Mouse (Mus musculus) MEL (cell line): ENCODE data around the gene Unc80. TPM values are rescaled to one million over a fixed set of nuclear protein-coding genes. Genes with fewer than 3 reads are reported as not detected.

Source experiments
- DNase-seq: peaks from one replicate; pipeline ENCODE4 v3.0.0; 2011; ENCODE audit warnings: low read depth, low spot score
- H3K27ac ChIP-seq: 2 replicates; pipeline ENCODE4 v1.5.1; 2012; ENCODE audit warnings: low read depth, mild to moderate bottlenecking, control low read depth, low read length, moderate library complexity; ENCODE audit not compliant: control insufficient read depth
- H3K27me3 ChIP-seq, 2 experiments: fragments of 150-350 bp in 1 of 2; sonication (generic) in 1 of 2; 2 replicates each; pipeline ENCODE4 v1.6.1; 2012; ENCODE audit warnings: low read length in 2 of 2, mild to moderate bottlenecking in 2 of 2, improper control_type of control experiment in 1 of 2, moderate library complexity in 1 of 2; ENCODE audit not compliant: insufficient read depth in 2 of 2, control insufficient read depth in 1 of 2
- H3K36me3 ChIP-seq, 2 experiments: 2 replicates each; pipeline ENCODE4 v1.6.1; 2012 to 2014; ENCODE audit warnings: low read length in 2 of 2, improper control_type of control experiment in 1 of 2, inconsistent platforms in 1 of 2, mild to moderate bottlenecking in 1 of 2; ENCODE audit not compliant: insufficient read depth in 2 of 2, control insufficient read depth in 1 of 2
- H3K4me1 ChIP-seq, 2 experiments: fragments of 150-350 bp in 1 of 2; sonication (generic) in 1 of 2; 2 replicates each; pipeline ENCODE4 v1.6.1; 2012; ENCODE audit warnings: low read length in 2 of 2, improper control_type of control experiment in 1 of 2, mild to moderate bottlenecking in 1 of 2; ENCODE audit not compliant: insufficient read depth in 2 of 2, control insufficient read depth in 1 of 2
- H3K4me3 ChIP-seq, 2 experiments: fragments of 150-350 bp in 1 of 2; sonication (generic) in 1 of 2; 2 replicates each; pipeline ENCODE4 v1.5.1; 2012; ENCODE audit warnings: low read depth in 2 of 2, low read length in 2 of 2, mild to moderate bottlenecking in 2 of 2, moderate library complexity in 2 of 2, control low read depth in 1 of 2, improper control_type of control experiment in 1 of 2; ENCODE audit not compliant: control insufficient read depth in 1 of 2, insufficient read depth in 1 of 2
- H3K79me2 ChIP-seq: 2 replicates; pipeline ENCODE4 v1.6.1; 2012; ENCODE audit warnings: mild to moderate bottlenecking, low read length, moderate library complexity; ENCODE audit not compliant: control insufficient read depth, poor library complexity, insufficient read depth
- H3K9ac ChIP-seq: 2 replicates; pipeline ENCODE4 v1.6.1; 2012; ENCODE audit warnings: low read depth, mild to moderate bottlenecking, control low read depth, low read length, moderate library complexity; ENCODE audit not compliant: control insufficient read depth, poor library complexity, severe bottlenecking
- H3K9me3 ChIP-seq: fragments of 150-350 bp; sonication (generic); replicated peaks from 2 replicates; pipeline ENCODE4 v1.6.1; 2012; ENCODE audit warnings: mild to moderate bottlenecking, low read length, improper control_type of control experiment, moderate library complexity; ENCODE audit not compliant: insufficient read depth
- CHD1 ChIP-seq: IDR thresholded peaks from 2 replicates; pipeline ENCODE4 v1.6.1; 2012; ENCODE audit warnings: low read depth, mild to moderate bottlenecking, inconsistent platforms, low read length, improper control_type of control experiment
- CTCF ChIP-seq, 3 experiments: IDR thresholded peaks in 2 of 3; conservative IDR thresholded peaks in 1 of 3; 2 replicates each; pipeline ENCODE4 v1.5.1; 2011 to 2012; ENCODE audit warnings: low read length in 3 of 3, low read depth in 2 of 3, mild to moderate bottlenecking in 2 of 3, improper control_type of control experiment in 1 of 3, inconsistent platforms in 1 of 3, mixed read lengths in 1 of 3, moderate library complexity in 1 of 3; ENCODE audit not compliant: control insufficient read depth in 1 of 3, insufficient read depth in 1 of 3, poor library complexity in 1 of 3, severe bottlenecking in 1 of 3
- E2F4 ChIP-seq: IDR thresholded peaks from 2 replicates; pipeline ENCODE4 v1.6.1; 2011; ENCODE audit warnings: low read depth, low read length, improper control_type of control experiment, borderline replicate concordance
- EP300 ChIP-seq, 2 experiments: IDR thresholded peaks; 2 replicates each; pipeline ENCODE4 v1.6.1; 2011; ENCODE audit warnings: improper control_type of control experiment in 2 of 2, low read length in 2 of 2, low read depth in 1 of 2, mild to moderate bottlenecking in 1 of 2
- ETS1 ChIP-seq: IDR thresholded peaks from 2 replicates; pipeline ENCODE4 v1.6.1; 2012; ENCODE audit warnings: low read depth, mild to moderate bottlenecking, inconsistent platforms, low read length, improper control_type of control experiment, moderate library complexity
- HCFC1 ChIP-seq: IDR thresholded peaks from 2 replicates; pipeline ENCODE4 v1.6.1; 2012; ENCODE audit warnings: low read depth, mild to moderate bottlenecking, inconsistent platforms, low read length, improper control_type of control experiment, moderate library complexity
- KAT2A ChIP-seq: conservative IDR thresholded peaks from 2 replicates; pipeline ENCODE4 v1.6.1; 2012; ENCODE audit warnings: low read depth, low read length, improper control_type of control experiment, inconsistent platforms
- MAZ ChIP-seq: IDR thresholded peaks from 2 replicates; pipeline ENCODE4 v1.6.1; 2012; ENCODE audit warnings: low read depth, mild to moderate bottlenecking, inconsistent platforms, low read length, improper control_type of control experiment
- MEF2A ChIP-seq: IDR thresholded peaks from 2 replicates; pipeline ENCODE4 v1.6.1; 2014; ENCODE audit warnings: low read depth, mild to moderate bottlenecking, inconsistent platforms, low read length, improper control_type of control experiment; ENCODE audit not compliant: poor library complexity, insufficient replicate concordance, severe bottlenecking; ENCODE audit errors: extremely low read depth
- MXI1 ChIP-seq: IDR thresholded peaks from 2 replicates; pipeline ENCODE4 v1.6.1; 2011; ENCODE audit warnings: mild to moderate bottlenecking, low read depth, low read length, improper control_type of control experiment
- MYC ChIP-seq: IDR thresholded peaks from 2 replicates; pipeline ENCODE4 v1.6.1; 2011; ENCODE audit warnings: low read depth, mild to moderate bottlenecking, low read length, improper control_type of control experiment, moderate library complexity
- NELFE ChIP-seq: IDR thresholded peaks from 2 replicates; pipeline ENCODE4 v1.6.1; 2011; ENCODE audit warnings: low read depth, low read length, improper control_type of control experiment
- NRF1 ChIP-seq: IDR thresholded peaks from 2 replicates; pipeline ENCODE4 v1.6.1; 2014; ENCODE audit warnings: low read depth, mild to moderate bottlenecking, inconsistent platforms, low read length, improper control_type of control experiment, moderate library complexity; ENCODE audit not compliant: poor library complexity, insufficient read depth, severe bottlenecking
- POLR2A ChIP-seq, 2 experiments: IDR thresholded peaks; 2 replicates each; pipeline ENCODE4 v1.6.1; 2011 to 2012; ENCODE audit warnings: low read length in 2 of 2, mild to moderate bottlenecking in 2 of 2, control low read depth in 1 of 2, improper control_type of control experiment in 1 of 2, low read depth in 1 of 2, moderate library complexity in 1 of 2; ENCODE audit not compliant: control insufficient read depth in 1 of 2, insufficient read depth in 1 of 2, poor library complexity in 1 of 2
- POLR2AphosphoS2 ChIP-seq: IDR thresholded peaks from 2 replicates; pipeline ENCODE4 v1.6.1; 2011; ENCODE audit warnings: low read length, improper control_type of control experiment
- RAD21 ChIP-seq: IDR thresholded peaks from 2 replicates; pipeline ENCODE4 v1.6.1; 2011; ENCODE audit warnings: mild to moderate bottlenecking, low read depth, low read length, improper control_type of control experiment
- RCOR1 ChIP-seq: IDR thresholded peaks from 2 replicates; pipeline ENCODE4 v1.6.1; 2012; ENCODE audit warnings: low read depth, mild to moderate bottlenecking, inconsistent platforms, low read length, improper control_type of control experiment
- SMC3 ChIP-seq: IDR thresholded peaks from 2 replicates; pipeline ENCODE4 v1.6.1; 2011; ENCODE audit warnings: low read depth, low read length, improper control_type of control experiment
- TBP ChIP-seq: IDR thresholded peaks from 2 replicates; pipeline ENCODE4 v1.8.0; 2011; ENCODE audit warnings: low read depth, low read length, improper control_type of control experiment
- USF1 ChIP-seq: IDR thresholded peaks from 2 replicates; pipeline ENCODE4 v1.6.1; 2014; ENCODE audit warnings: low read depth, mild to moderate bottlenecking, inconsistent platforms, low read length, improper control_type of control experiment, moderate library complexity
- ZC3H11A ChIP-seq: IDR thresholded peaks from 2 replicates; pipeline ENCODE4 v1.6.1; 2012; ENCODE audit warnings: low read depth, mild to moderate bottlenecking, inconsistent platforms, low read length, improper control_type of control experiment
- ZKSCAN1 ChIP-seq: IDR thresholded peaks from 2 replicates; pipeline ENCODE4 v1.6.1; 2012; ENCODE audit warnings: low read depth, mild to moderate bottlenecking, inconsistent platforms, low read length, improper control_type of control experiment, moderate library complexity
- ZMIZ1 ChIP-seq: IDR thresholded peaks from 2 replicates; pipeline ENCODE4 v1.6.1; 2012; ENCODE audit warnings: low read depth, mild to moderate bottlenecking, inconsistent platforms, low read length, improper control_type of control experiment, moderate library complexity
- ZNF384 ChIP-seq: IDR thresholded peaks from 2 replicates; pipeline ENCODE4 v1.6.1; 2012; ENCODE audit warnings: low read depth, mild to moderate bottlenecking, inconsistent platforms, low read length, improper control_type of control experiment
- polyA plus RNA-seq, 2 experiments: library from polyadenylated mRNA; stranded (reverse) in 1 of 2; unstranded in 1 of 2; fragments of >175 nt in 1 of 2; fragments of >200 nt in 1 of 2; gene quantifications; 2 replicates each; pipeline versions ENCODE4 v1.2.1 to v1.2.4; 2012; ENCODE audit warnings: low replicate concordance in 2 of 2, low read depth in 1 of 2; ENCODE audit not compliant: insufficient read length in 2 of 2, insufficient read depth in 1 of 2, missing spikeins in 1 of 2
- total RNA-seq: library from RNA; depleted of rRNA; stranded (reverse); fragments of 300-350 nt; gene quantifications from 2 replicates; pipeline ENCODE4 v1.2.3, GENCODE M21; 2012

The Unc80 gene
- total and polyA plus RNA-seq, 3 experiments = not detected

GRCm38 (mm10) chr1:66597163-66597788 is 129.1 kb downstream of the Unc80 start:
- no peaks in the 10 kb centered on the region for H3K36me3 ChIP-seq
- no peak for TF ChIP-seq POLR2A (IDR thresholded peaks at IDR 0.05; ENCODE audit: control insufficient read depth in 1 of 2, insufficient read depth in 1 of 2, low read depth in 1 of 2, low read length in 2 of 2, poor library complexity in 1 of 2)
- no peak for TF ChIP-seq ZKSCAN1
- no peak for TF ChIP-seq MXI1
- TF ChIP-seq NRF1 = no peak
- TF ChIP-seq RCOR1 = no peak
- no peak for TF ChIP-seq NELFE
- TF ChIP-seq TBP = no peak
- TF ChIP-seq MAZ = no peak
- no peak for TF ChIP-seq SMC3
- no peak for TF ChIP-seq ZC3H11A
- no peak for TF ChIP-seq USF1
- TF ChIP-seq HCFC1 = no peak
- no peak for TF ChIP-seq CTCF (IDR thresholded peaks at IDR 0.05 in 2 of 3, conservative IDR thresholded peaks at IDR 0.05 in 1 of 3; ENCODE audit: control insufficient read depth in 1 of 3, insufficient read depth in 1 of 3, low read depth in 2 of 3, low read length in 3 of 3, poor library complexity in 1 of 3, severe bottlenecking in 1 of 3)
- no peak for TF ChIP-seq POLR2AphosphoS2
- TF ChIP-seq KAT2A = no peak
- TF ChIP-seq RAD21 = no peak
- TF ChIP-seq MYC = no peak
- H3K9ac ChIP-seq = no peak overlapping the region

GRCm38 (mm10) chr1:66608304-66608703 is 140.1 kb downstream of the Unc80 start:
- Histone ChIP-seq H3K9me3 (no peaks in the 10 kb centered on the region), H3K79me2 (no peaks in the 10 kb centered on the region), H3K4me1 (no peaks in the 10 kb centered on the region), H3K9ac (no peak overlapping the region), H3K36me3 (no peaks in the 10 kb centered on the region), H3K27me3 (no peaks in the 10 kb centered on the region), H3K27ac (no peak overlapping the region), H3K4me3 (no peak overlapping the region)
- DNase-seq = no peak
- TF ChIP-seq HCFC1 (no peak), USF1 (no peak), ZKSCAN1 (no peak), MEF2A (no peak), CHD1 (no peak), RCOR1 (no peak), ZNF384 (no peak), POLR2A (IDR thresholded peaks at IDR 0.05; ENCODE audit: control insufficient read depth in 1 of 2, insufficient read depth in 1 of 2, low read depth in 1 of 2, low read length in 2 of 2, poor library complexity in 1 of 2) (no peak), EP300 (IDR thresholded peaks at IDR 0.05; ENCODE audit: low read depth in 1 of 2, low read length in 2 of 2) (no peak), ZC3H11A (no peak), MAZ (no peak), ETS1 (no peak), ZMIZ1 (no peak), E2F4 (no peak)

More at GRCm38 (mm10) chr1:66597163-66597788, 129.1 kb downstream of the Unc80 start:
- Histone ChIP-seq H3K27ac (no peak overlapping the region), H3K27me3 (no peaks in the 10 kb centered on the region), H3K9me3 (no peaks in the 10 kb centered on the region), H3K79me2 (no peaks in the 10 kb centered on the region), H3K4me1 (no peaks in the 10 kb centered on the region), H3K4me3 (no peak overlapping the region)
- no peak for DNase-seq
